Mouse (Mus musculus) ES-Bruce4 (cell line): ENCODE results near the gene Camta1. TPM values are rescaled to one million over a fixed set of nuclear protein-coding genes. Genes with fewer than 3 reads are reported as not detected.

Source experiments
- H3K27ac ChIP-seq: 2 replicates; pipeline ENCODE4 v1.5.1; 2012; ENCODE audit warnings: low read length, inconsistent platforms; ENCODE audit not compliant: insufficient read depth
- H3K27me3 ChIP-seq: 2 replicates; pipeline ENCODE4 v1.6.1; 2012; ENCODE audit warnings: mild to moderate bottlenecking, low read length, inconsistent platforms; ENCODE audit not compliant: control insufficient read depth, poor library complexity, insufficient read depth, severe bottlenecking
- H3K36me3 ChIP-seq: 2 replicates; pipeline ENCODE4 v1.6.1; 2012; ENCODE audit warnings: inconsistent platforms, mild to moderate bottlenecking, low read length, moderate library complexity; ENCODE audit not compliant: control insufficient read depth, poor library complexity, insufficient read depth, severe bottlenecking
- H3K4me1 ChIP-seq: one replicate; pipeline ENCODE4 v1.8.1; 2011; ENCODE audit warnings: low read length; ENCODE audit not compliant: control insufficient read depth, insufficient read depth
- H3K4me3 ChIP-seq: 2 replicates; pipeline ENCODE4 v1.5.1; 2011; ENCODE audit warnings: low read depth, mild to moderate bottlenecking, low read length
- H3K9ac ChIP-seq: 2 replicates; pipeline ENCODE4 v1.6.1; 2012; ENCODE audit warnings: low read depth, mild to moderate bottlenecking, inconsistent platforms; ENCODE audit not compliant: poor library complexity, severe bottlenecking
- H3K9me3 ChIP-seq: replicated peaks from 2 replicates; pipeline ENCODE4 v1.6.1; 2012; ENCODE audit warnings: mild to moderate bottlenecking, low read length, inconsistent platforms; ENCODE audit not compliant: control insufficient read depth, poor library complexity, insufficient read depth, severe bottlenecking
- CTCF ChIP-seq: IDR thresholded peaks from one replicate; pipeline ENCODE4 v1.8.1; 2011; ENCODE audit warnings: low read depth, low read length
- EP300 ChIP-seq: IDR thresholded peaks from 2 replicates; pipeline ENCODE4 v1.6.1; 2011; ENCODE audit warnings: low read depth, low read length; ENCODE audit not compliant: insufficient read depth
- POLR2A ChIP-seq: IDR thresholded peaks from one replicate; pipeline ENCODE4 v1.8.1; 2011; ENCODE audit warnings: low read length; ENCODE audit not compliant: insufficient read depth
- polyA plus RNA-seq: library from polyadenylated mRNA; stranded (reverse); fragments of >200 nt; gene quantifications from 2 replicates; pipeline ENCODE4 v1.2.4, GENCODE M21; 2011; ENCODE audit warnings: low read depth; ENCODE audit not compliant: missing spikeins, insufficient read depth, insufficient read length

Camta1 gene
- polyA plus RNA-seq, 1 experiment, result 85.3 TPM

DNA sequence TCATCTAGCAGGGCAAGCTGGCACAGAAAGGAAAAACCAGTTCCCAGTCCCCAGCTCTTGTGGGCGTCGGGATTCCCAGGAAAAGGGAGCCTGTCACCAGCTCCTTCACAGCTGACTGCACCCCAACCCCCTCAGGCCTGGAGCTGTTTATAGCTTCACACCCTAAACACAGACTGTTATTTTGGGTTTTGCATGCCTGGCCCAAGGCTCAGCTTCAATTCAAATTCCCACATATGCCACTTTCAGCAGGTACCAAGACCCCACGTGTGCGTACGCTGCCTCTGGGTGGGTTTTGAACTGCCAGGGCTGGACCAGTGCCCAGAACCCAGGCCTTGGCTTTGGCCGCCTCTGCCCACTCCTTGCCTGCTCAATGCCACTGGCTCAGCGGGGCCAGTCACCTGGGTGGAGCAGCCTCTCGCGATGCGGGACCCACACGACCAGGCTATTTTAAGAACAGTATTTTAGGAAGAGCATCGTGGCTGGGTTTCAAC is 195.2 kb downstream of the Camta1 start:
- TF ChIP-seq CTCF, result no peak
- TF ChIP-seq EP300, result no peak
- no peak for TF ChIP-seq POLR2A
- Histone ChIP-seq H3K9me3 (no peaks in the 10 kb centered on the region), H3K27me3 (no peaks in the 10 kb centered on the region), H3K4me3 (no peak overlapping the region), H3K4me1 (no peaks in the 10 kb centered on the region), H3K9ac (no peak overlapping the region), H3K27ac (no peak overlapping the region), H3K36me3 (no peaks in the 10 kb centered on the region)

DNA sequence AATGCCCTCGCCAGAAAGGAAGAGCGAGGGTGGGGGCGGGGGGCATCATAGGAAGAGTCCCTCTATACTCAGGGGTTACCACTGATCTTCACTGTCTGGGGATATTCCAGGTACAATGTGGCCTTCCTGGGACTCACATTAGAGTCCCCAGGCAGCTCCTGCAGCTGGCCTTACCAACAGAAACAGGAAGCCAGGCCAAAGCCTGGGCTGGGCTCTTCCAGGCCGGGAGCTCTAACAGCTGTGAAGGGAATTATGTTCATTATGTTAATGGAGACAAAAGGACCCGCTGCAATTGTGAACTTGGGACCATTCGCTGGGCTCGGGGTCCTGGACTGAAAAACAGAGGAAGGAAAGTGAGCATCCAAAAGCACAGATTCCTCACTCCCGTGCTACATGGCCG is 200.2 kb downstream of the Camta1 start:
- Histone ChIP-seq H3K27me3 (no peaks in the 10 kb centered on the region), H3K4me3 (no peak overlapping the region), H3K9me3 (no peaks in the 10 kb centered on the region), H3K36me3 (no peaks in the 10 kb centered on the region), H3K9ac (no peak overlapping the region), H3K4me1 (no peaks in the 10 kb centered on the region), H3K27ac (no peak overlapping the region)
- TF ChIP-seq CTCF, result no peak
- TF ChIP-seq EP300, result no peak
- TF ChIP-seq POLR2A, result no peak

DNA sequence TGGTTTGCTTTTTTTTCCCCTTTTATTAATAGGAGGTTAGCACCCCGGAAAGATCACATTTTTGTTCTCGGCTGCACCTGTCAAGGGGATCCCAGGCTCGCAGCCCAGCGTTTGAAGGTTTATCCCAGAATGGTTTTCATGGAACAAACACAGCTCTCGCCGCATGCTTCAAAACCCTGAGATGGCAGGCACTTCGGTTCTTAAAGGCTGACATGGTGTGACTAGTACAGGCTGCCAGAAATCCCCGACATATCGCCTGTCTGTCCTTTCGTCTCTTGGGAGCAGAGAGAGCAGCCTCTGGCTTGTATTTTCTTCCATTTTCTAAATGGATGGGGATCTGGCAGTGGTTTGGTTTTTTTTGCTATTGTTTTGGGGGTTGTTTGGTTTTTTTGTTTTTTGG is 205.2 kb downstream of the Camta1 start:
- Histone ChIP-seq H3K4me3 (no peak overlapping the region), H3K9ac (no peak overlapping the region), H3K9me3 (no peaks in the 10 kb centered on the region), H3K36me3 (no peaks in the 10 kb centered on the region), H3K4me1 (no peaks in the 10 kb centered on the region), H3K27ac (no peak overlapping the region), H3K27me3 (no peaks in the 10 kb centered on the region)
- TF ChIP-seq POLR2A (no peak), EP300 (no peak), CTCF (no peak)

DNA sequence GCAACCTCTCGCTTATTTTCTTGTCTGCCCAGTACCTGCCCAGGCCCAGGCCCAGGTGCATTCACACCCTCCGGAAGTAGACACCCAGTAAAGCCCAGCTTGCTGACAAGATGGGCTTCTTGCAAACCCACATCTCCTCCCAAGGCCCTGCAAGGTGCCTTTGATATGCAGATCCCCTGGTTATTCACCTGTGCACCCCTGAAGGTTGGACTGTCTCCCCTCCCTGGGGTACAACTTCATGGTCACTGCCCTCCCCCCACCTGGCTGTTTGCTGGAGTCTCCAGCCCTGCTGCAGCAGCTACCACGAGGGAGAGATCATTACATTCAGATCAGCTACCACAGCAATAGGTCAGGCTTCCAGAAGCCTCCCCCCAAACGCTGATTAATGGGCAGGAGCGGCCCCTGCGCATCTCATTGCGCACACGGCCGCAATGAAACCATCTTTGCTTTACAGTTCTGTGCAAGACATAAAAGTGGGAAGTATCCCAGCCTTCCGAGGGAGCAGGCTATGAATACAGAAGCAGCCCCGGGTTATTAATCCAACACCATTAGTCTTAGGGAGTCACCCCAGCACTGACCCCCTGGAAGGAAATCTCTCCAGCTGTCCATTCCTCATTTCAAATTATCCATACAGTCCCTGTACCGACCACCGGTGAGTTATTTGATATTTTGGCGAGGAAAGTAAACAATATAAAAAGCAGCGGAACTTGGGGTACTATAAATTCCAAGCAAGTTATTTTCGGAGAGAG is 205.9 kb downstream of the Camta1 start:
- H3K36me3 ChIP-seq, result no peaks in the 10 kb centered on the region
- H3K9ac ChIP-seq, result no peak overlapping the region
- H3K4me1 ChIP-seq, result no peaks in the 10 kb centered on the region
- H3K4me3 ChIP-seq, result no peak overlapping the region
- no peak overlapping the region for H3K27ac ChIP-seq
- H3K27me3 ChIP-seq, result no peaks in the 10 kb centered on the region
- no peaks in the 10 kb centered on the region for H3K9me3 ChIP-seq
- TF ChIP-seq EP300 (peak; percentile 59; the same call in 1 of the 2 replicates), CTCF (no peak)

DNA sequence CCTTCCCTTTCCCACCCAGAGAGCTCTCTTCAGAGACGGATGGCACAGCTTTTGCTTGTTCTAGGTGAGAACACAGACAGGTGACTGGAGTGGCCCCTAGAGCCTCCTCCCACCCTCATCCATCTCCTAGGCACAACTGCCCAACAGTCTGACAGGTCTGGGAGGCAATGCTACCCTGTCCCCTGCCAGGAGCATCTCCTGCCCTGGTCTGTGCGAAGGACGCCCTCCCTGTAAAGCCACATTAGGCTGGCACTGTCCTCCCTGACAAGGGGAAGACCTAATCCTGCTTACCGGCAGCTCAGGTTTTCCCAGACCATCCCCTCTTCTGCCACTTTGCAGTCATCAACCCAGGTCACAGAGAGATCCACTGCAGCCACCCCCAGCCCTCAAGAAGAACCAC is 206.4 kb downstream of the Camta1 start:
- Histone ChIP-seq H3K4me3 (no peak overlapping the region), H3K9ac (no peak overlapping the region), H3K4me1 (no peaks in the 10 kb centered on the region), H3K27me3 (no peaks in the 10 kb centered on the region), H3K27ac (no peak overlapping the region), H3K9me3 (no peaks in the 10 kb centered on the region), H3K36me3 (no peaks in the 10 kb centered on the region)
- TF ChIP-seq CTCF, result no peak
- TF ChIP-seq POLR2A, result no peak
- TF ChIP-seq EP300, result no peak

DNA sequence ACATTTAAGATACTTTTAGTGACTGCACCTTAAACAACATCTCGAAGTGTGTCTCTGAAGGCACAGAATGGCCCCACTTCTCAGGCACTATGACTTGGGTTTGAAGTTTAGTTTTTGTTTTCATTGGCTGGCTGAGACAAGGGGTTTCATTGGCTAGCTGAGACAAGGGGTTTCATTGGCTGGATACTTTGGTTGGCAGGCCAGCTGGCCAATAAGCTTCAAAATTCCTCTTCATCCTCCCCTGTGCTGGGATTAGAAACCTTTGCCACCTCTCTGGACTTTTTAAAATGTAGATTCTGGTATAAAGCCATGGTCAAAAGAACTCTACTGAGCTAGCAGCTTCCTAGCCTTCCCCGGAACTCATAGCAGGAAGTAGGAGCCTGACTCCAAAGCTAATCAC is 219.3 kb downstream of the Camta1 start:
- Histone ChIP-seq H3K4me1 (no peaks in the 10 kb centered on the region), H3K4me3 (no peak overlapping the region), H3K27me3 (no peaks in the 10 kb centered on the region), H3K36me3 (no peaks in the 10 kb centered on the region), H3K9me3 (no peaks in the 10 kb centered on the region), H3K27ac (no peak overlapping the region), H3K9ac (no peak overlapping the region)
- TF ChIP-seq POLR2A (no peak), EP300 (no peak), CTCF (no peak)
